Mouse (Mus musculus): Measurements from ENCODE around the gene Smg6. TPM values are rescaled to one million over a fixed set of nuclear protein-coding genes. Genes with fewer than 3 reads are reported as not detected.

The Smg6 gene
- polyA plus RNA-seq, 1 experiment from 2014 or later = 11.2 TPM

GRCm38 (mm10) chr11:75200935-75201334 is 275.3 kb downstream of the Smg6 start:
- 82% methylated on average over 12 of the region's 12 CpGs for WGBS
- H3K4me1 ChIP-seq (ENCODE audit: control insufficient read depth, insufficient read depth, low read length) = peaks cover 41% of the 10 kb centered on the region

GRCm38 (mm10) chr11:75201721-75202120 is 276.1 kb downstream of the Smg6 start:
- WGBS = 47% methylated on average over 8 of the region's 8 CpGs
- peak overlapping the region; percentile 32; the same call in 1 of the 2 replicates for H3K27ac ChIP-seq (ENCODE audit: low read length)

More at GRCm38 (mm10) chr11:75200935-75201334, 275.3 kb downstream of the Smg6 start:
- Histone ChIP-seq H3K27ac (ENCODE audit: low read length) (no peak overlapping the region), H3K9me3 (replicated peaks; ENCODE audit: control insufficient read depth, low read length) (no peaks in the 10 kb centered on the region), H3K4me3 (ENCODE audit: low read length) (no peak overlapping the region), H3K36me3 (ENCODE audit: control insufficient read depth, insufficient read depth) (no peaks in the 10 kb centered on the region), H3K27me3 (ENCODE audit: control insufficient read depth, insufficient read depth, low read length) (peaks cover 7% of the 10 kb centered on the region), H3K9ac (ENCODE audit: low read length) (no peak overlapping the region), H3K4me2 (ENCODE audit: low read depth, low read length) (no peak overlapping the region)
- ATAC-seq (replicated peaks; ENCODE audit: extremely low read depth, insufficient read depth, low FRiP score) = no peak

GRCm38 (mm10) chr11:75203926-75204325 is 278.3 kb downstream of the Smg6 start:
- ATAC-seq (replicated peaks; ENCODE audit: extremely low read depth, insufficient read depth, low FRiP score) = no peak
- Histone ChIP-seq H3K36me3 (ENCODE audit: control insufficient read depth, insufficient read depth) (no peaks in the 10 kb centered on the region), H3K27ac (ENCODE audit: low read length) (no peak overlapping the region), H3K27me3 (ENCODE audit: control insufficient read depth, insufficient read depth, low read length) (no peaks in the 10 kb centered on the region), H3K4me3 (ENCODE audit: low read length) (no peak overlapping the region), H3K9me3 (replicated peaks; ENCODE audit: control insufficient read depth, low read length) (no peaks in the 10 kb centered on the region), H3K4me1 (ENCODE audit: control insufficient read depth, insufficient read depth, low read length) (peaks cover 41% of the 10 kb centered on the region), H3K4me2 (ENCODE audit: low read depth, low read length) (no peak overlapping the region), H3K9ac (ENCODE audit: low read length) (0 out of 2 replicates have a peak overlapping the region, but pooled peaks have one; percentile 16)
- 73% methylated on average over 4 of the region's 4 CpGs for WGBS

More at GRCm38 (mm10) chr11:75201721-75202120, 276.1 kb downstream of the Smg6 start:
- no peak overlapping the region for H3K4me3 ChIP-seq (ENCODE audit: low read length)
- H3K36me3 ChIP-seq (ENCODE audit: control insufficient read depth, insufficient read depth) = no peaks in the 10 kb centered on the region
- 0 out of 2 replicates have a peak, but pooled peaks cover 2% of the 10 kb centered on the region for H3K27me3 ChIP-seq (ENCODE audit: control insufficient read depth, insufficient read depth, low read length)
- H3K4me1 ChIP-seq (ENCODE audit: control insufficient read depth, insufficient read depth, low read length) = peaks cover 34% of the 10 kb centered on the region
- no peak for ATAC-seq (replicated peaks; ENCODE audit: extremely low read depth, insufficient read depth, low FRiP score)
- no peaks in the 10 kb centered on the region for H3K9me3 ChIP-seq (replicated peaks; ENCODE audit: control insufficient read depth, low read length)
- 0 out of 2 replicates have a peak overlapping the region, but pooled peaks have one; percentile 26 for H3K9ac ChIP-seq (ENCODE audit: low read length)
- no peak overlapping the region for H3K4me2 ChIP-seq (ENCODE audit: low read depth, low read length)

GRCm38 (mm10) chr11:75204472-75204871 is 278.8 kb downstream of the Smg6 start:
- H3K9ac ChIP-seq (ENCODE audit: low read length) = no peak overlapping the region

DNA sequence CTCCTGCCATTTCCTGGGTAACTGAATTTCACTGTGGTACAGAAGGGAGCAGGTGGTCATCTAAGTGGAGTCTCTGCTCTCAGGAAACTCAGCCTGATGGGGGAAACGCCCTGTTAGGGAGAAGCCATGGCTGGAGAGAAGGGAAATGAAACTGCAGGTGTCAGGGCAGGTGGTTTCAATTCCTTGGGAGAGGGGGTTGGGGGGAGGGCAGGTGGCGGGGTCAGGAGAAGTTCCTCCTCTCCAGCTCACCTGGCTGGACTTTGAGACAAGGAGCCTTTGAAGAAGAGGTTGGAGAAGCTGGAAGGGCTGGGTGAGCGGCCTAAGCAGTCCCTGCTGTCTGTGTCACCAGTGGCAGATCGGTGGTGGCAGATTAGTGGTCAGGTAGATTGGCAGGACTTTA is 280.7 kb downstream of the Smg6 start:
- H3K36me3 ChIP-seq (ENCODE audit: control insufficient read depth, insufficient read depth) = no peaks in the 10 kb centered on the region
- ATAC-seq (replicated peaks; ENCODE audit: extremely low read depth, insufficient read depth, low FRiP score) = no peak
- no peaks in the 10 kb centered on the region for H3K27me3 ChIP-seq (ENCODE audit: control insufficient read depth, insufficient read depth, low read length)
- H3K9me3 ChIP-seq (replicated peaks; ENCODE audit: control insufficient read depth, low read length) = no peaks in the 10 kb centered on the region
- no peak overlapping the region for H3K27ac ChIP-seq (ENCODE audit: low read length)
- H3K4me3 ChIP-seq (ENCODE audit: low read length) = no peak overlapping the region
- H3K4me2 ChIP-seq (ENCODE audit: low read depth, low read length) = no peak overlapping the region
- H3K9ac ChIP-seq (ENCODE audit: low read length) = no peak overlapping the region
- H3K4me1 ChIP-seq (ENCODE audit: control insufficient read depth, insufficient read depth, low read length) = peaks cover 46% of the 10 kb centered on the region
- WGBS = 88% methylated on average over 4 of the region's 4 CpGs

More at GRCm38 (mm10) chr11:75204472-75204871, 278.8 kb downstream of the Smg6 start:
- Histone ChIP-seq H3K36me3 (ENCODE audit: control insufficient read depth, insufficient read depth) (no peaks in the 10 kb centered on the region), H3K4me3 (ENCODE audit: low read length) (no peak overlapping the region), H3K4me2 (ENCODE audit: low read depth, low read length) (no peak overlapping the region), H3K27ac (ENCODE audit: low read length) (peak overlapping the region; percentile 64), H3K9me3 (replicated peaks; ENCODE audit: control insufficient read depth, low read length) (no peaks in the 10 kb centered on the region), H3K27me3 (ENCODE audit: control insufficient read depth, insufficient read depth, low read length) (no peaks in the 10 kb centered on the region), H3K4me1 (ENCODE audit: control insufficient read depth, insufficient read depth, low read length) (peaks cover 43% of the 10 kb centered on the region)
- 48% methylated on average over 9 of the region's 9 CpGs for WGBS
- ATAC-seq (replicated peaks; ENCODE audit: extremely low read depth, insufficient read depth, low FRiP score) = no peak

GRCm38 (mm10) chr11:75209363-75209762 is 283.7 kb downstream of the Smg6 start:
- Histone ChIP-seq H3K27ac (ENCODE audit: low read length) (peak overlapping the region; percentile 2; the same call in 1 of the 2 replicates), H3K4me2 (ENCODE audit: low read depth, low read length) (no peak overlapping the region), H3K4me3 (ENCODE audit: low read length) (no peak overlapping the region), H3K9ac (ENCODE audit: low read length) (no peak overlapping the region), H3K36me3 (ENCODE audit: control insufficient read depth, insufficient read depth) (no peaks in the 10 kb centered on the region), H3K9me3 (replicated peaks; ENCODE audit: control insufficient read depth, low read length) (no peaks in the 10 kb centered on the region), H3K4me1 (ENCODE audit: control insufficient read depth, insufficient read depth, low read length) (peaks cover 54% of the 10 kb centered on the region), H3K27me3 (ENCODE audit: control insufficient read depth, insufficient read depth, low read length) (no peaks in the 10 kb centered on the region)
- ATAC-seq (replicated peaks; ENCODE audit: extremely low read depth, insufficient read depth, low FRiP score) = no peak
- WGBS = 69% methylated on average over 4 of the region's 4 CpGs

GRCm38 (mm10) chr11:75210093-75210492 is 284.5 kb downstream of the Smg6 start:
- Histone ChIP-seq H3K27ac (ENCODE audit: low read length) (0 out of 2 replicates have a peak overlapping the region, but pooled peaks have one; percentile 25), H3K36me3 (ENCODE audit: control insufficient read depth, insufficient read depth) (no peaks in the 10 kb centered on the region), H3K4me3 (ENCODE audit: low read length) (no peak overlapping the region), H3K9me3 (replicated peaks; ENCODE audit: control insufficient read depth, low read length) (no peaks in the 10 kb centered on the region), H3K9ac (ENCODE audit: low read length) (no peak overlapping the region), H3K4me2 (ENCODE audit: low read depth, low read length) (no peak overlapping the region), H3K27me3 (ENCODE audit: control insufficient read depth, insufficient read depth, low read length) (no peaks in the 10 kb centered on the region), H3K4me1 (ENCODE audit: control insufficient read depth, insufficient read depth, low read length) (peaks cover 49% of the 10 kb centered on the region)
- no peak for ATAC-seq (replicated peaks; ENCODE audit: extremely low read depth, insufficient read depth, low FRiP score)
- 73% methylated on average over 4 of the region's 4 CpGs for WGBS

DNA sequence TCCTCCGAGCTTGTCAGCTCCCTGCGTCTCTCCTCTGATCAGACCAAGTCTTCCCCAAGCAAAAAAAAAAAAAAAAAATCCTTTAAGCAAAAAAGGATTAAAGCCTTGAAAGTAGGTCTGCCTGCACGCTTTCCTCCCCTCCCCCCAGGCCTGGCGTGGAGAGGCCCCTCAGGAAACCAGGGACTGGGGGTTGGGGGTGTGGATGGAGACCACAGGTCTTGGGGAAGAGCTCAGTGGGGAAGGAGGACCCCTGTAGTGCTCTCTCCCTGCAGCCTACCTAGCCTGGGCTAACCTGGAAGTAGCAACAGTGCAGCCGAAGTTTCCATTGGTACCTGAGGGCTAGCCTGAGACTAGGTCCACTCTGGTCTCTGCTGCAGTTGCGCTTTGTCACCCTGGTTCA is 285.1 kb downstream of the Smg6 start:
- ATAC-seq (replicated peaks; ENCODE audit: extremely low read depth, insufficient read depth, low FRiP score) = no peak
- H3K9me3 ChIP-seq (replicated peaks; ENCODE audit: control insufficient read depth, low read length) = no peaks in the 10 kb centered on the region
- 77% methylated on average over 6 of the region's 6 CpGs for WGBS
- no peak overlapping the region for H3K27ac ChIP-seq (ENCODE audit: low read length)
- no peak overlapping the region for H3K4me2 ChIP-seq (ENCODE audit: low read depth, low read length)
- no peak overlapping the region for H3K4me3 ChIP-seq (ENCODE audit: low read length)
- no peaks in the 10 kb centered on the region for H3K27me3 ChIP-seq (ENCODE audit: control insufficient read depth, insufficient read depth, low read length)
- H3K4me1 ChIP-seq (ENCODE audit: control insufficient read depth, insufficient read depth, low read length) = peaks cover 53% of the 10 kb centered on the region
- H3K9ac ChIP-seq (ENCODE audit: low read length) = no peak overlapping the region
- no peaks in the 10 kb centered on the region for H3K36me3 ChIP-seq (ENCODE audit: control insufficient read depth, insufficient read depth)

- 30% methylated on average over 8 of the region's 8 CpGs for WGBS
- H3K4me2 ChIP-seq (ENCODE audit: low read depth, low read length) = peak overlapping the region; percentile 55
- H3K9me3 ChIP-seq (replicated peaks; ENCODE audit: control insufficient read depth, low read length) = no peaks in the 10 kb centered on the region
- H3K4me1 ChIP-seq (ENCODE audit: control insufficient read depth, insufficient read depth, low read length) = peaks cover 60% of the 10 kb centered on the region
- H3K27me3 ChIP-seq (ENCODE audit: control insufficient read depth, insufficient read depth, low read length) = no peaks in the 10 kb centered on the region
- H3K4me3 ChIP-seq (ENCODE audit: low read length) = no peak overlapping the region
- H3K27ac ChIP-seq (ENCODE audit: low read length) = peak overlapping the region; percentile 99
- peak overlapping the region; percentile 68 for H3K9ac ChIP-seq (ENCODE audit: low read length)
- peak; percentile 77 for ATAC-seq (replicated peaks; ENCODE audit: extremely low read depth, insufficient read depth, low FRiP score)
- H3K36me3 ChIP-seq (ENCODE audit: control insufficient read depth, insufficient read depth) = no peaks in the 10 kb centered on the region
Measured at GRCm38 (mm10) chr11:75212031-75212667, 286.5 kb downstream of the Smg6 start.
